Mouse (Mus musculus) midbrain, embryonic 10.5 days (tissue): ENCODE results near the gene Acd. TPM values are rescaled to one million over a fixed set of nuclear protein-coding genes. Genes with fewer than 3 reads are reported as not detected.

Source experiments
- DNase-seq: peaks from one replicate; pipeline ENCODE4 v3.0.0-alpha.2; 2017; ENCODE audit warnings: low spot score
- H3K27ac ChIP-seq: fragments of 300-500 bp; sonication (generic); replicated peaks from 2 replicates; pipeline ENCODE4 v1.5.1; 2016; ENCODE audit warnings: mild to moderate bottlenecking
- H3K27me3 ChIP-seq: fragments of 300-500 bp; sonication (generic); 2 replicates; pipeline ENCODE4 v1.6.1; 2016; ENCODE audit warnings: low read depth, mild to moderate bottlenecking; ENCODE audit not compliant: poor library complexity, severe bottlenecking
- H3K36me3 ChIP-seq: fragments of 300-500 bp; sonication (generic); 2 replicates; pipeline ENCODE4 v1.6.1; 2016; ENCODE audit warnings: mild to moderate bottlenecking, moderate library complexity
- H3K4me1 ChIP-seq: fragments of 300-500 bp; sonication (generic); 2 replicates; pipeline ENCODE4 v1.6.1; 2016
- H3K4me3 ChIP-seq: fragments of 300-500 bp; sonication (generic); 2 replicates; pipeline ENCODE4 v1.5.1; 2016; ENCODE audit warnings: mild to moderate bottlenecking, moderate library complexity
- H3K9me3 ChIP-seq: fragments of 300-500 bp; sonication (generic); replicated peaks from 2 replicates; pipeline ENCODE4 v1.6.1; 2016; ENCODE audit warnings: mild to moderate bottlenecking
- WGBS: fragments of 180-500 bp; shearing (Covaris S2); methylation state at CpG from one replicate; pipeline ENCODE4 v1.1.7; 2016; 5-methylcytosine and 5-hydroxymethylcytosine counted together
- polyA plus RNA-seq: library from polyadenylated mRNA; unstranded; fragments of >200 nt; fragmentation: Nextera tagmentation; extraction: Ambion mirVana; gene quantifications from 2 replicates; pipeline ENCODE4 v1.2.1, GENCODE M21; 2016

The Acd gene
- polyA plus RNA-seq, 1 experiment from 2014 or later: 76.5 TPM

DNA sequence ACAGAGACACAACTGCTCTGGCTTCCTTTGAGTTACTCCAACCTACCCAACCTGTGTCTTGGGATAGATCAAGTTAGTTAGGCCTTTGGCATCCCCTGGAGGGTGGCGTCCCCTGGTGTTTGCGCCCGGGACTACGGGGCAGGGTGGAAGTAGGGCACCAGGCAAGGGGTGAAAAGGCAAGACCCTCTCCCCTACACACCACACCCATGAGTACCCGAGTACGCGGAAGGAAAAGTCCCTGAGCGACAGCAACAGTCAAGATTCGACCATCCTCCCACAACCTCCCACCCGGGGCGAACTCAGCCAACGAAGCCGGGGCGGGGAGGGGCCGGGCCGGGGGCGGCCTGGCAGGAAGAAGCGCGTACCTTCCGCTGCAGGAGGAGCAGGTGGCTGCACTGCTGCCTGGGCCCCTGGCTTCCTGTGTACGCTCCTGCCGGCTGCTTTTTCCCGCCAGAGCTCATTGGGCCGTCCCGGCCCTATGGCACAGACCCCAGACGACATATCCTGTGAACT, 15.1 kb downstream of the Acd start, which contains the start of gene Carmil2:
Carmil2 (plus strand) TSS at position 479 of the 513 bp plus-strand sequence.
- 14% methylated on average over 26 of the region's 26 CpGs for WGBS
- Histone ChIP-seq H3K36me3 (peaks cover 37% of the 10 kb centered on the region), H3K4me1 (peaks cover 15% of the 10 kb centered on the region), H3K9me3 (no peaks in the 10 kb centered on the region), H3K27me3 (no peaks in the 10 kb centered on the region), H3K27ac (0 out of 2 replicates have a peak within 1 kb of the TSS, but pooled peaks have one; percentile 1), H3K4me3 (peak within 1 kb of the TSS; percentile 23; the same call in 1 of the 2 replicates)
- peak; percentile 55 for DNase-seq

DNA sequence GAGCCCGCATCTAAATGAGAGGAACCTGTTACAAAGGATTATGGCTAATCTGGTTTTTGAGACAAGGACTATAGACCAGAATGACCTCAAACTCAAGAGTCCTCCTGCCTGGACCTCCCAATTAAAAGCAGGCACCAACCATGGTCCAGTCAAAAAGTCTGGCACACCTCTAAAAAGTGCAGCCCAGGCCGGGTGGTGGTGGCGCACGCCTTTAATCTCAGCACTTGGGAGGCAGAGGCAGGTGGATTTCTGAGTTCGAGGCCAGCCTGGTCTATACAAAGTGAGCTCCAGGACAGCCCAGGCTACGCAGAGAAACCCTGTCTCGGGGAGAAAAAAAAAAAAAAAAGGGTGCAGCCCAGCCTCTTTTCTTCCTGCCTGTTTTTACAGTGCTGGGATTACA, 15.6 kb downstream of the Acd start:
- H3K27ac ChIP-seq: no peak overlapping the region
- H3K36me3 ChIP-seq: peaks cover 42% of the 10 kb centered on the region
- 79% methylated on average over 7 of the region's 7 CpGs for WGBS
- peaks cover 15% of the 10 kb centered on the region for H3K4me1 ChIP-seq
- DNase-seq: no peak
- no peak overlapping the region for H3K4me3 ChIP-seq
- H3K9me3 ChIP-seq: no peaks in the 10 kb centered on the region
- no peaks in the 10 kb centered on the region for H3K27me3 ChIP-seq

DNA sequence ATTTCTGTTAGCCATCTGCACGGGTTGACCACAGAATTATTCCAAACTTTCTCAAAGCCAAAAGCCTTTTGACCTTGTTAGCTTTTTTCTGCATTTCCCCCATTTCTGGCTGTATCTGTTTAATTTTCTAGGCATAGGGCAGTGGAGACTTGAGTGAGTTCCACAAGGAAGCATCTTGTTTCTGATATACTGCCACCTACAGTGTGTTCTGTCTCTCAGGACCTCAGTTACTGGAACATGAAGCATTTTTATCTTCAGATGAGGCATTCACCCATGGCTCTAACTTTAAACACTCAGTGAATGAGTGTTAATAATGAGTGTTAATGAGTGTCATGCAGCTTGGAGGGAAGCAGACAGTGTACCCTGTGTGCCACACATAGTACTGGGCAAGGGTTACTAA, 23.0 kb downstream of the Acd start:
- H3K36me3 ChIP-seq: peaks cover 98% of the 10 kb centered on the region

DNA sequence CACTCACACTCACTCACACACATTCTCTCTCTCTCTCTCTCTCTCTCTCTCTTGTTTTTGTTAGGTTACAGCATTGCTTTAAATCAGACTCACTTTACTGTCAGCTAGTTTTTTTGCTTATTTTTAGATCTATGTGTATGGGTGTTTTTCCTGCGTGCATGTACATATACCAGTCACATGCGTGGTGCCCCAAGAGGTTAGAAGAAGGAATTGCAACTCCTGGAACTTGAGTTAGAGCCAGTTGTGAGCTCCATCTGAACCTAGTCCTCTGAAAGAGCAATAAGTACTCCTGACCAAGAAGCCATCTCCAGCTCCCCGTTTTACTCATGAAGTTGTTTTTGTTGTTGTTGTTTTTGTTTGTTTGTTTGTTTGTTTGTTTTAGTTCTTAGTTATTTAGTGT, 39.7 kb downstream of the Acd start:
- WGBS: 86% methylated on average over 3 of the region's 3 CpGs
- Histone ChIP-seq H3K4me1 (no peaks in the 10 kb centered on the region), H3K36me3 (peaks cover 52% of the 10 kb centered on the region), H3K27me3 (no peaks in the 10 kb centered on the region), H3K27ac (no peak overlapping the region), H3K9me3 (no peaks in the 10 kb centered on the region), H3K4me3 (no peak overlapping the region)
- no peak for DNase-seq

More for the DNA sequence above, 23.0 kb downstream of the Acd start:
- WGBS: 88% methylated on average over 1 of the region's 1 CpGs
- Histone ChIP-seq H3K27ac (no peak overlapping the region), H3K27me3 (no peaks in the 10 kb centered on the region), H3K4me1 (no peaks in the 10 kb centered on the region), H3K4me3 (no peak overlapping the region), H3K9me3 (no peaks in the 10 kb centered on the region)
- DNase-seq: no peak

DNA sequence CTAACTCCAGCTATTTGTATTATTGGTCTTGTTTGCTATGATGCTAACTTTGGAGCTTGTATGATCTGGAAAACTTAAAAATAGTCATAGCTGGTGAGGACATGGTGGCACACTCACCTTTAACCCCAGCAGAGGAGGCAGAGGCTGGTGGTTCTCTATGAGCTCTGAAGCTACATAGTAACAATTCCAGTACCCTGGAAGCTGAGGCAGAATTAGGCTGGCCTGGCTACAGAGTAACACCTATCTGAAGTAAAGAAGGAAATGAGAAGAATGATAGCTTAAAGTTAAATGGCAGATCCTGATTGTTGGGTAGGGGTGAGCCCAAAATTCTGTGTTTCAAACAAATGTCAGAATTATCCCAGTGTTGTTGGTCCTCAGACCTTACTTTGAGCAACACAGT, 43.3 kb downstream of the Acd start:
- Histone ChIP-seq H3K27ac (no peak overlapping the region), H3K4me1 (no peaks in the 10 kb centered on the region), H3K36me3 (peaks cover 51% of the 10 kb centered on the region), H3K9me3 (no peaks in the 10 kb centered on the region), H3K4me3 (no peak overlapping the region), H3K27me3 (no peaks in the 10 kb centered on the region)
- no peak for DNase-seq

DNA sequence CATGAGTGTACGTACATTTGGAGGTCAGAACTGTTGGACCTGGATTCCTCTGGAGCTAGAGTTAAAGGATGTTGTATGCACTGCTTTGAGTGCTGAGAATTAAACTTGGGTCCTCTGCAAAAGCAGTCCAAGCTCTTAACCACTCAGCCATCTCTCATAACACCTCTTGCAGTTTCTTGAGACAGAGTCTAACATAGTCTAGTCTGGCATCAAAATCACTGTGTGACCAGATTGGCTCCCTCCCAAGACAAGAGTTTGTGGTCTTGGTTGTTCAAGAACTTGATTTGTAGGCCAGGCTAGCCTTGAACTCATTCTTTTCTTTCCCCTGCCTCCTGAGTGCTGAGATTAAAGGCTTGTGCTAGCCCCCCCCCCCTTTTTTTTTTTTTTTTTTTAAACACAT, 52.0 kb downstream of the Acd start:
- Histone ChIP-seq H3K27me3 (no peaks in the 10 kb centered on the region), H3K36me3 (peaks cover 92% of the 10 kb centered on the region), H3K4me3 (no peak overlapping the region), H3K9me3 (no peaks in the 10 kb centered on the region), H3K4me1 (no peaks in the 10 kb centered on the region), H3K27ac (no peak overlapping the region)
- WGBS: 97% methylated on average over 1 of the region's 1 CpGs
- no peak for DNase-seq

Other genes with a start within 250 kb of the Acd start
- 94.4 and 100.0 TPM in 2 replicates for gene Tppp3, start 229.6 kb downstream of the Acd start, polyA plus RNA-seq
- 18.6 and 24.0 TPM in 2 replicates for gene Zdhhc1, start 204.2 kb downstream of the Acd start, polyA plus RNA-seq
- 28.8 and 30.2 TPM in 2 replicates for gene Hsd11b2, start 182.3 kb downstream of the Acd start, polyA plus RNA-seq
- 85.4 and 101 TPM in 2 replicates for gene Atp6v0d1, start 135.1 kb downstream of the Acd start, polyA plus RNA-seq
- gene Ripor1, start 95.8 kb downstream of the Acd start, polyA plus RNA-seq: 15.9 and 20.0 TPM in 2 replicates
- gene Ctcf, start 64.5 kb downstream of the Acd start, polyA plus RNA-seq: 137 TPM in 2 replicates
- gene Agrp, start 63.7 kb downstream of the Acd start, polyA plus RNA-seq: 0.29 and 0.62 TPM in 2 replicates
- 2.0 and 3.5 TPM in 2 replicates for gene Carmil2, start 14.8 kb downstream of the Acd start, polyA plus RNA-seq
- 25.9 and 28.2 TPM in 2 replicates for gene Pard6a, start within 50 bp of the Acd start, polyA plus RNA-seq
- gene 4933405L10Rik, start 6.6 kb upstream of the Acd start, polyA plus RNA-seq: not detected in 2 replicates
- gene Enkd1, start 7.1 kb upstream of the Acd start, polyA plus RNA-seq: 45.1 and 52.7 TPM in 2 replicates
- 35.0 and 39.5 TPM in 2 replicates for gene Gfod2, start 57.6 kb upstream of the Acd start, polyA plus RNA-seq
- gene Ranbp10, start 126.2 kb upstream of the Acd start, polyA plus RNA-seq: 9.6 and 11.4 TPM in 2 replicates
- 0.22 and 0.23 TPM in 2 replicates for gene Tsnaxip1, start 126.6 kb upstream of the Acd start, polyA plus RNA-seq
- 55.7 and 62.6 TPM in 2 replicates for gene Cenpt, start 152.2 kb upstream of the Acd start, polyA plus RNA-seq
- 82.2 and 88.1 TPM in 2 replicates for gene Thap11, start 154.0 kb upstream of the Acd start, polyA plus RNA-seq
- 375 and 418 TPM in 2 replicates for gene Nutf2, start 159.5 kb upstream of the Acd start, polyA plus RNA-seq
- 74.0 and 81.5 TPM in 2 replicates for gene Edc4, start 179.8 kb upstream of the Acd start, polyA plus RNA-seq
- 0.39 and 0.54 TPM in 2 replicates for gene Nrn1l, start 192.5 kb upstream of the Acd start, polyA plus RNA-seq
- gene Pskh1, start 199.3 kb upstream of the Acd start, polyA plus RNA-seq: 29.9 and 32.2 TPM in 2 replicates
- gene Ctrl, start 232.8 kb upstream of the Acd start, polyA plus RNA-seq: 1.3 and 1.4 TPM in 2 replicates
- gene Psmb10, start 237.3 kb upstream of the Acd start, polyA plus RNA-seq: 29.1 TPM in 2 replicates
- gene Lcat, start 242.3 kb upstream of the Acd start, polyA plus RNA-seq: 1.0 and 1.2 TPM in 2 replicates